Mouse (Mus musculus): ENCODE data around the gene Pttg1.

The Pttg1 gene

GRCm38 (mm10) chr11:43425824-43426413 lies at the start of gene Pttg1:
Gene Pttg1 (minus strand): TSS chr11:43426251.
- peak; percentile 86 for DNase-seq (ENCODE audit: low read depth, low spot score)

- peak; percentile 60 for DNase-seq (ENCODE audit: low read depth, low spot score)
These were observed 48.2 kb upstream of the Pttg1 start, which contains the start of gene C1qtnf2 for GRCm38 (mm10) chr11:43474225-43474774. Gene C1qtnf2 (plus strand): TSS chr11:43474276.

- DNase-seq (ENCODE audit: low read depth, low spot score), result no peak
These were observed 47.7 kb upstream of the Pttg1 start for GRCm38 (mm10) chr11:43473635-43474224.

- peak; percentile 30 for DNase-seq (ENCODE audit: low read depth, low spot score)
These were observed 47.1 kb upstream of the Pttg1 start for GRCm38 (mm10) chr11:43473115-43473514.

GRCm38 (mm10) chr11:43470881-43471820 lies 45.1 kb upstream of the Pttg1 start:
- no peak for DNase-seq (ENCODE audit: low read depth, low spot score)

- no peak for DNase-seq (ENCODE audit: low read depth, low spot score)
These were observed 44.1 kb upstream of the Pttg1 start for GRCm38 (mm10) chr11:43470118-43470517.

- DNase-seq (ENCODE audit: low read depth, low spot score), result no peak
These were observed 37.2 kb upstream of the Pttg1 start for GRCm38 (mm10) chr11:43463204-43463603.

GRCm38 (mm10) chr11:43452266-43452665 lies 26.2 kb upstream of the Pttg1 start:
- DNase-seq (ENCODE audit: low read depth, low spot score), result no peak

- DNase-seq (ENCODE audit: low read depth, low spot score), result no peak
These were observed 25.3 kb upstream of the Pttg1 start for GRCm38 (mm10) chr11:43451322-43451721.

- DNase-seq (ENCODE audit: low read depth, low spot score), result no peak
These were observed 23.9 kb upstream of the Pttg1 start for GRCm38 (mm10) chr11:43449916-43450315.

GRCm38 (mm10) chr11:43443183-43443582 lies 17.1 kb upstream of the Pttg1 start:
- DNase-seq (ENCODE audit: low read depth, low spot score), result no peak

- no peak for DNase-seq (ENCODE audit: low read depth, low spot score)
These were observed 15.1 kb upstream of the Pttg1 start for GRCm38 (mm10) chr11:43441121-43441520.

GRCm38 (mm10) chr11:43434024-43434407 lies 8.0 kb upstream of the Pttg1 start:
- no peak for DNase-seq (ENCODE audit: low read depth, low spot score)

- DNase-seq (ENCODE audit: low read depth, low spot score), result peak; percentile 87
These were observed 7.4 kb upstream of the Pttg1 start, which contains the start of gene Slu7 for GRCm38 (mm10) chr11:43433254-43434023. Gene Slu7 (plus strand): TSS chr11:43433744.

- DNase-seq (ENCODE audit: low read depth, low spot score), result no peak
These were observed 398 bp upstream of the Pttg1 start for GRCm38 (mm10) chr11:43426414-43426884.

- DNase-seq (ENCODE audit: low read depth, low spot score), result no peak
These were observed 813 bp downstream of the Pttg1 start for GRCm38 (mm10) chr11:43425166-43425709.

- no peak for DNase-seq (ENCODE audit: low read depth, low spot score)
These were observed 1.7 kb downstream of the Pttg1 start for GRCm38 (mm10) chr11:43424386-43424785.

- DNase-seq (ENCODE audit: low read depth, low spot score), result no peak
These were observed 8.8 kb downstream of the Pttg1 start for GRCm38 (mm10) chr11:43417201-43417600.

- DNase-seq (ENCODE audit: low read depth, low spot score), result peak; percentile 80
These were observed 13.1 kb downstream of the Pttg1 start for GRCm38 (mm10) chr11:43412771-43413451.

GRCm38 (mm10) chr11:43411413-43411812 lies 14.6 kb downstream of the Pttg1 start:
- peak; percentile 78 for DNase-seq (ENCODE audit: low read depth, low spot score)

Data from mesoderm, embryonic 11.5 days (tissue).